Mouse (Mus musculus): ENCODE measurements at regions not wholly inside any gene's neighbourhood (a gene's known extent, or its start where the extent isn't known, plus 50 kb on each side); places are given as distances from the start of the nearest gene placed in this dataset.

DNA sequence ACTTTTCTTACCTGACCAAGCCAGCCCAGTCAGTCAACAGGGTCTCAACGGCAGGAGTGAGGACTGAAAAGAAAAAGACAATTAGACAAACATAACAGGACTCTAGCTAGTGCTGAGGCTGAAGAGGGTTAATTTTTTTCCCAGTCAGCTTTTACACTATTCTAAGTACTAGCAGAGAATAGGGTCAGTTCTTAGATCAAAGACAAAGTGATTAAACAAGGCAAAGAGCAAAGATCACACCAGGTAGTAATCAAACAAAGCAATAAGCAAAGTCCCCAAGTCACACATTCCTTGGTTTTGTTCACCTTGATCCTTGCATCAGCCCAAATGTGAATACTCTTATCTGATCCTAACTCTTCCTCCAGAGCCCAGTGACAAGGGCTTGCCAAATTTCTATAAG lies 267.8 kb upstream of the Tsc22d2 start:
- no peak for DNase-seq (ENCODE audit: low spot score in 2 of 2)

DNA sequence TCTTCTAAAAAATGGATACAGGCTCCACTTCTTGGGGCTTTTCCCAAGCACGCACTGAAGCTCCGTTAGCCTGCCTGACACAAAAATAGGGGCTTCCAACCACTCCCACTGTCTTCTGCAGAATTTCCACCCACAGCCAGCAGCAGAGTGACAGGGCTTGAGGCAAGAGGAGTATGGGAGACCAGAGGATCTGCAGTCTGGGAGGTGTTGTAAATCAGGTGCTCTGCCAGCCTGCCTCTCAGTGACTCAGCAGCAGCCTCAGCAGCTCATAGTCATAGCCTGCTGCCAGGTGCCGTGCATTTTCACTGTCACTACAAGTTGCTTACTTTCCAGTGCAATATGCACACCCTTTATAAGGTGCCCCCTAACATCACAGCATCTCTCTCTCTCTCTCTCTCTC lies 261.4 kb upstream of the Tsc22d2 start:
- peak; percentile 35 to 47 for DNase-seq (ENCODE audit: low spot score in 2 of 2)

DNA sequence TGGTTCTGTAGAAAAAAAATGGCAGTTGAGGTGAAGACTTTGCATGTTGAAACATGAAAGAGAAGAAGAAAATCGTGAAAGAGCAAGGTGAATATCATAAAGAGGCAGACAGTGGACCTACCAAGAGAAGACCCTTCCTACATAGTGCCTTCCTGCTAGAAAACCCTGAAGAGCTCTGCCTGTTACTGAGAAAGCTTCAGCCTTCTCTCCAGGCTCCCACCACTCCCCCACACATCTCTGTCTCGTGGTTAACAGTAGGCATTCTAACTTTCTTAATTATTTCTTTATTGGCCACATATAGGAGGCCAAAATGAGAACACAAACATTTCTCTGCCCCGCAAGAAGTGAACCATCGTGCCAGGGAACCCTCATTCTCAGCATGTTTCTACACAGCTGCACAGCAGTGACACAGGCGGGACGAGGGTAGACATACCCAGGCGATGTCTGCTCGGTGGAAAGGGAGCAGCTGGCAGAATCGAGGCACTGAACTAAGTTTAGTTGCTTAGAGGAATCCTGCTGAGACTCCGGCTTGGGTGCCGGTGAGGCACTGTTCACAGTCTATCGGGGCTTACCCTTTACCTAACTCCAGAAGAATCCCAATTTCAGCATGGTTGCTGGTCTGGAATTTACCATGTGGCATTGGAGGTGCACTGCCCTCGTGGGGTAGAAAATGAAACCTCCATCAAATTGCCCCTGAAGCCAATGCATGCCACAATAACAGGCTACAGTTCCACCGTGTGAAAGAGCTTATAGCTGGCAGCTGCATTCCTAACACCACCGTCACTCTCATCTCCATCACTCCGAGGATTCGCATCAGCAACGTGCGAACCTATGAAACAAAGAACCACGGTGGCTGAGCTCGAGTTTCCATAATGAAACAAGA lies 260.4 kb upstream of the Tsc22d2 start:
- no peak for DNase-seq (ENCODE audit: low spot score in 2 of 2)

DNA sequence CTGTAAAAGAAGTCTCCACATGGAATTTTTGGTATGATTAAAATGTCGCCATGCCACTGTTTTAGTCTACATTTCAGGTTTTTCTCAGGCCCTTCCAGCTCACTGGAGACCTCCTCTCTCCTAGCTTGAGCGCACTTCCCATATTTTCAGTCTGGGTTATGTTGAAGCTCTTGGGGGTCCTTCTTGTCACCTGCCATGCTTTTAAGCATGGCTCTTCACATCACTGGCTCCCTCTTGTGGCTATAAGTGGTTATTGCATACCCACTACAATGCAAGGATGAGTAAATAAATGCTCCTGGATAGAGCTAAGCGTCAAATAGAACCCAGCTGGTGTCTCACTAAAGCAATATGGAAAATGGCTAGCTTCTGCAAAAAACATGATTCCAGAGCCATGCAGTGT lies 255.1 kb upstream of the Tsc22d2 start:
- DNase-seq (ENCODE audit: low spot score in 2 of 2), result peak; percentile 40 to 50

DNA sequence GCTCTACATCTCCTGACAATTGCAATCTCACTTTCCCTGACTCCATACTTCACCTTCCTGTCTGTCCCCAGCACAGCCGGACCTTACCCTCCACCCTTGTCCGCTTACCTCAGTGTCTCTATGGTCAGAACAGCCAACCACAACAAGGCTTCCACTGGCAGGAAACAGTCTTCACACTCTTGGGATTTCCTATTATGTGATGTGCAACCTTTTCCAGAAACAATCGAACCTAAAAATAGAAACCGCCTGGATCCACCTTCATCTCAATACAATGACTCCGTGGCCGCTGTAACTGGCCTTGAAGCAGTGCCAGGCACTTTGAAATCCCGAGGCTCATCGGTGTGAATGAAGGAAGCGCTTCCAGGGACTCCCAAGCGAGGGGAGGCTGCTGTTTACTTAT lies 252.3 kb upstream of the Tsc22d2 start:
- DNase-seq (ENCODE audit: low spot score in 2 of 2), result no peak

DNA sequence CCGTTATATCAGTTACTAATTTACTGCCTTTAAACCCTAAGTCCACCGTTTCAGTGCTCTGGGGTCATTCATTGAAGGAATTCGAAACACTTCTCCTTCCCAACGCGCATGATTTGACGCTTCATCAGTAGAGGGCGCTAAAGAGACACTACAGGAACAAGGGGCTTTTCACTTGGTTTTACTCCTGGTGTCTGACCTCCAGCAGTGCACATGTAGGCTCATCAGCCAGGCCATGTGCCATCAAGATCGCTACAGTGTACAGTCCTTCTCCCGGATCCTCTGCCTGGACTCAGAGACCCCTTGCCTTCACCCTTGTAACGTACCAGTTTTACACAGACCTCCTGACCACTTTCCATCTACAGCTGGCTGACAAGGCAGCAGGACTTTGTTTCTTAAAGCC lies 250.7 kb upstream of the Tsc22d2 start:
- peak; percentile 77 to 85 for DNase-seq (ENCODE audit: low spot score in 2 of 2)

DNA sequence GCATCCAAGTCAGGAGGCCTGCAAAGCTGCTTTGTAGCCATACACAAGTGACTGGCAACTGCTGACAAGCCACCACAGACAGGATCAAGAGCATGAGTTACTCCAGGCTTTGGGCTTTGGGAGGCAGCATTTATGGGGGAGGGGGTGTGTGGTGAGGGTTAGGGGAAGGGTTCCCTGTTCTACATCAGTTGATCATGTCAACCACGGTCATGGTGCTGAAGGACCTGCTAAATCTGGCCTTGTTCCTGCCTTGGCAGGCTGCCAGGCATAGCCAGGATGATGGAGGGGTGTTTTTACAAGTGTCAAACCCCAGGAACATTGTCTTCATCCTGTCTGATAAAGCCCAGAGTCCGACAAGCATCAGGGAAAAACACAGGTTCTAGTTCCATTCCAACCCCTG lies 247.9 kb upstream of the Tsc22d2 start:
- DNase-seq (ENCODE audit: low spot score in 2 of 2), result no peak

DNA sequence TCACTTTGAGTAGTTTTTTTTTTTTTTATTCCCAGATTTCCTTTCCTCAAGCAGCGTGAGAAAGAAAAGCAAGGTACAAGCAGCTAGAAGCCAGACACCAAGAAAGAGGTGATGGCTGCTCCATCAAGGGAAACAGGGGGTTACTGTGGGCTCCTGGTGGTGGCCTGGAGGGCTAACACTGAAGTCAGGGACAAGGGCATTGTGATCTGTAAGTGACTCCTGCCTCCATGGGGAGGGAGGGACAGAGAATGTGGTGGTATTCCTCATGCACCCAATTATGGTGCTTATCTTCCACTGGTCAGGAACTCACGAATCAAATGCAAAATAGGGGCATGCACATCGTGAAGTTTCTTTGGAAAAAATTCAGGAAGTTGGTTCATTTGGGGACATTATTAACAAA lies 247.4 kb upstream of the Tsc22d2 start:
- no peak for DNase-seq (ENCODE audit: low spot score in 2 of 2)

DNA sequence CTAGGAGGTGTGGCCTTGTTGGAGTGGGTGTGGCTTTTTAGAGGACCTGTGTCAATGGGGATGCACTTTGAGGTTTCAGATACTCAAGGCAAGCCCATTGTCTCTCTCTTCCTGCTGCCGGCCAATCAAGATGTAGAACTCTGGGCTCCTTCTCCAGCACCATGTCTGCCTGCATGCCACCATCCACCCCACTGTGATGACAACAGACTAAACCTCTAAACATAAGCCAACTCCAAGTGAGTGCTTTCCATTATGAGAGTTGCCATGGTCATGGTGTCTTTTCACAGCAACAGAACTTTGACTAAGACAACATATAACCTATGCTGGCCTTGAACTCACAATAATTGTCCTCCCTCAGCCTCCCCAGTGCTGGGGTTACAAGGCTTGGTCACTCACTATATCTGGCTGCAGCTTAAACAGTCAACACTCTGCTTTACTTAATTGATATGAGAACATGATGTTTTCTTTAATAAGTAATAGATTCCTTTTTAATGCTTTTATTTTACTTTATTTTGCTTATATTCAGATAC lies 246.7 kb upstream of the Tsc22d2 start:
- no peak for DNase-seq (ENCODE audit: low spot score in 2 of 2)

DNA sequence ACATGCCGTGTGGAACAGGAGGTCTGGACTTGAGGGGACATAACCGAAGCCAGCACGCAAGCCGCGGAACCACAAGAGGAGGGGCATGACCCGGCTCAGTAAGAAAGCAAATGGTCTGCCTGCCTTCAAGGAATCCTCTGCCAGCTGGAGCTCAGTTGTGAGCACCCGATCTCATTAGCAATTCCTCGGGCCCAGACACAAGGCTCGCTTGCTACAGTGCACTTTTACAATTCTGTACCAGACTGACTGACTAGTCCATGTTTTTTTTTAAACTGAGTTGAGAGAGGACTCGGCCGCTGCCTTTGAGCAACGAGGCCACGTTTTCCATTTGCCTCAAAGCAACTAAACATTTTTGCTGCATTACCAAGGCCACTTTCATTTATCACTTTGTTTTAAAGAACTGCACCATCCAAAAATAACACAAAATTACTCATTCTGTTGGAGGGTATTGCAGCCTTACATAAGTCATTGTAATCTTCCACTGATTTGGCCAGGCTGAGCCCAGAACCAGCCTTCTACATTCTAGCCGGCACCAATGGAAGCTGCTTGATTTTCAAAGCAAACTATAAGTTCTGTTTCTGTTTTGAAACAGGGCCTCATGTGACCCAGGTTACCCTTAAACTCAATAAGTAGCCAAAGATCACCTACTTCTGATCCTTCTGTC lies 245.9 kb upstream of the Tsc22d2 start:
- DNase-seq (ENCODE audit: low spot score in 2 of 2), result peak; percentile 33 to 57

DNA sequence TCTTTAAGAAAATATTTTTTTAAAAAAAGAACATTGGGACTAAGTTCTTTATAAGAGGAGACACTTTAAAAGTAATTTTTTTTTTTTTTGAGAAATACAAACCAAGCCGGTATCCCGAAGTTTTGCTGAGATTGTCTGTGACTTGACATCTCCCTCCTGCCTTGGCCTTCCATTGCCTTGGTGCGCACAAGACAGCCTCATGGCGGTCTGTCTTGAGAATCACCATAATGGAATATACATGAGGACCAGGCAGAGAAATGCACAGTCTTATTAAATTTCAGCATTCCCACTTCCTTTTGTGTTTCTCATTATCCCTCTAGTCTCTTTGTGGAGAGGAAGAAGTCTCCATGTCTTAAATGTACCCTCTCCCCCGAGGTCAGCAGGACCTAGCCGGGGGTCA lies 244.7 kb upstream of the Tsc22d2 start:
- DNase-seq (ENCODE audit: low spot score in 2 of 2), result no peak

DNA sequence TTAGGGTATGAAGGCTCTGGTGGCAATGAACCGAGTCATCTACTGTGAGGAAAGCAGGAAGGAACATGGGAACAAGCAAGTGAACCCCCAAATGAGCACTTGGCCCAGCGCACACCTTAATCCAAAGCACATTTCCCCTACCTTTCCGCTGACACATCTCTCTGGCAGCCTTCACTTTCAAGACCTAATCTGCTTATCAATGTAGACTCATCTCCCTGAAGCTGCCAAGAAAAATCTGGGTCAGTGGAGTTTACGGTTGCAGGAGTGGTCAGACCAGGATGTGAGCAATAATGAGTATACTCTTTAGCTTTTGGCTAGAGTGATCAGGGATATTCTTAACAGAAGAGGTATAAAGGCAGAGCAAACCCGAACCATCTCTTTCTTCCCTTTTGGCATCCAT lies 242.4 kb upstream of the Tsc22d2 start:
- no peak for DNase-seq (ENCODE audit: low spot score in 2 of 2)

DNA sequence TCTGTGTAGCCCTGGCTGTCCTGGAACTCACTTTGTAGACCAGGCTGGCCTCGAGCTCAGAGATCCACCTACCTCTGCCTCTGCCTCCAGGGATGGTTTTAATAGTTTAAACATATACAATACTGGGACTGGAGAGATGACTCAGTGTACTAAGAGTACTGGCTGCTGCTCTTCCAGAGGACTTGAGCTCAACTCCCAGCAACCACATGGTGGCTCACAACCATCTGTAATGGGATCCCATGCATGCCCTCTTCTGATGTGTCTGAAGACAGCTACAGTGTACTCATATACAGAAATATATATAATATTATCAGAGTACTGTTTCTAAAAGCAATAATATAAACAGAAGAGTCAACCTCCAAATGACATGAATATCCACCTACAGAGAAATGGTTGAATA lies 240.7 kb upstream of the Tsc22d2 start:
- DNase-seq (ENCODE audit: low spot score in 2 of 2), result no peak

DNA sequence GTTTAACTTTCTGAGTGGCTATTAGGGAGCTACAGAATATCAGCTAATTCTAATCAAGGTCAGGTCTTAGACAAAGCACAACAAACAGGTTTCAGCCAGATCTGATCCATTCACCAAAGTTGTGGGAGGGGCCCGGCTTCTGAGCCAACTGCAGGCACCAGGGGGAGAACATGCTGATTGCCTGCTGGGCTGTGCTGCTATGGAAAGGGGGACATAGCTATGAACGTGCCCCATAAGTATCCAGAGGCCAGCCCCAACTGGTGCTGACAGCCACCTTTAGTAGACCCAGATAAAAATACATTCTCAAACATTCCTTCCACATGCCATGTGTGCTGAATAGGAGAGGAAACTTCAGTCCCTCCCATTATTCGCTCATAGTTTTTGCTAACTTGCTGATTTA lies 232.8 kb upstream of the Tsc22d2 start:
- DNase-seq (ENCODE audit: low spot score in 2 of 2), result no peak

DNA sequence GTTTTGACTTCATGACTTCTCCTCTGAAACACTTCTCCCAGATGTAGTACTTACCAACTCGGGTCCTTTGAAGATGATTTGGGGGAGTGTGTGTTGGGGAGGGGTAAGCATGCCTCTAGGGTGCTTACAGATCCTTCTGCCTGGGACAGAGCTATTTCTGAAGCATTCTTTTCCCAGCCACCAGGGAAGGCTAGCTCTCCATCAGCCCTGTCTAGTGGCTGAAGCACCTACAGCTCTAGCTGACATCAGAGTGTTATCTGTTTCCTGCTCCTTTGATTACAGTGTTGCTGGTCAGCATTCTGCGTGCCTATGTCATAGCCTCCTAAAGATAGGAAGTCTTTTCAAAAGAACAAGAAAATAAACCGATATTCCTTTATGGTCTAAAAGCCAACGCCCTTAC lies 232.2 kb upstream of the Tsc22d2 start:
- no peak for DNase-seq (ENCODE audit: low spot score in 2 of 2)

DNA sequence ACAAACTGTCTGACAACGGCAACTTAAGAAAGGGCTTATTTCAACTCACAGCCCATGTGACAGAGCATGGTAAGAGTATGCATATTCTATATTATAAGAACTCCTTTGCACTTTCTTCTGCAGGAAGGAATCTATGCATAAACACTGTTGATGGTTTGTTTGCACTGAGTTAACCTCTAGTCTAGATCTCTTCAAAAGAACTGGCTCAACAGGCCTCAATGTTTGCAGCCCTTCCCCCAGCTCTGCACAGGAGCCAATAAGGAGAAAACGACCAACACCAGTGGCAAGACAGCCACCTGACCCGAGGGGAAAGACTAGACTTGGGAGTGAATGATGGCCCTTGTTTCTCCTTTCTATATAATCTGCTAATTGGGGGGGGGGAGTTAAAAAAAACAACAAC lies 231.2 kb upstream of the Tsc22d2 start:
- no peak for DNase-seq (ENCODE audit: low spot score in 2 of 2)

DNA sequence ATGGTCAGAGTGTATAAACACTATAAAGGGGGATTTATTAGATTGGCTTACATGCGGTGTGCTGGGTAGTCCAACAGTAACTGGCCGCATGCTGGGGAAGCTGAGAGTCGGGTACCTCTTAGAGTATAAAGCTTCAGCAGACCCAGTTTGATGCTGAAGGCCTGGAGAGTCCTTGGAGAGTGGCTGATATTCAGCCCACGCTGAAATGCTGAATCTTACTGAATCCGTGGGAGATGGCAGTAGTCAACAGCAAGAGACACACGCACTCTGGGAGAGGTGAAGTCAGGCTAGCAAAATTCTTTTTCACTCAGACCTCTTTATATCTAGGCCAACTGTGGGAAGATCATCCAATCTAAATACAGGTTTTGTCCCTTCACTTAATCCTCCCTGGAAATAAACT lies 214.1 kb upstream of the Tsc22d2 start:
- DNase-seq (ENCODE audit: low spot score in 2 of 2), result no peak

DNA sequence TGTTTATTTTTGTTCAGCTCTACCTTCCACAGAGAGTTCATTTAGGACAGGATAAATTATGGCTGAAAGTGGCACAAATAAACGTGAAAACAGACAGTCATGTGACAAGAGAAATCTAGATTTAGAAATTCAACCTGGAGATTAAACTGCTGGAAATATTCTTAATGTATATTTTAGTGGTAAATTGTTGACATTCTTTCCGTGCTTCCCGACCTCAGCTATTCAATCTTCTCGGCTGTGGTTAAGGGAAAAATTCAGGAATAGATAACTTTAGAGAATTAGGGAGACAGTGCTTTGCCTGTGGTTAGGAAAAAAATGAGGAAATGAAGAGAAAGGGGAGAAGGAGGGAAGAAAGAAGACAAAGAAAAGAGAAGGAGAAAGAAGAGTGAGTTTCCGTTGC lies 211.7 kb upstream of the Tsc22d2 start:
- no peak for DNase-seq (ENCODE audit: low spot score in 2 of 2)

DNA sequence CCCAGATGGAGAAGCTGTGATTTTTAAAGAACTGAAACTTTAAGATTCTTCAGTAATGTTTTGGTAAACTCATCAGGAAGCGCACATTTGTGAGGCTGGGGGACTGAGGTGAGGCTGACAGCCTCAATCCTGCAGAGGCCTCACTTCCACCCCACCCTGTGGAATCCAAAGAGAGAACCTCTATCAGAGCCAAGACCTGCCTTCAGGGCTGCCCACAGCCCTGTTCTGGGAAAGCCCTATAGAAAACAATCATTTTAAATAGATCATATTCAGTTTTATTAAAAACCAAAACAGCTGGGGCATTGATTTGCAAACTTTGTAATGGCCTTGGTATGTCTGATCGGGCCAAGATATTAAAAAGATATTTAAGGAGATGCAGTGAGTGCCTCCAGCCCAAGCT lies 210.7 kb upstream of the Tsc22d2 start:
- DNase-seq (ENCODE audit: low spot score in 2 of 2), result no peak

DNA sequence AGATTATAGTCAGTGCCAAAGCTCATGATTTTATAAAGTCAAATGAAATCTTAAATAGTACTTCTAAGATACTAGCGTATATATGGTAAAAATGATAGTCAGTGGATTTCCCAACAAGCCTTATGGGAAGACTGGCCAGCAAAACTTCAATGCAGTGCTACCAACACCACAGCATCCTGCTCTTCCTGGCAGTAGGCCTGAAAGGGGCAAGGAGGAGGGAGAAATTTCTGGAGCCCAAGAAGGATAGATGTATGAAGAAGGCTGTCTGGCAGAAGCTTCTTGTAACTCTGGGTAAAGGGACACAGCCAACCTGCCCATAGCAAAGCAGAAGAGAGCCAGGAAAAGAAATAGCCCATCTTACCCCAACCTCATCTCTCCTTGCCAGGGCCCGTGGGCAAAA lies 209.0 kb upstream of the Tsc22d2 start:
- no peak for DNase-seq (ENCODE audit: low spot score in 2 of 2)

DNA sequence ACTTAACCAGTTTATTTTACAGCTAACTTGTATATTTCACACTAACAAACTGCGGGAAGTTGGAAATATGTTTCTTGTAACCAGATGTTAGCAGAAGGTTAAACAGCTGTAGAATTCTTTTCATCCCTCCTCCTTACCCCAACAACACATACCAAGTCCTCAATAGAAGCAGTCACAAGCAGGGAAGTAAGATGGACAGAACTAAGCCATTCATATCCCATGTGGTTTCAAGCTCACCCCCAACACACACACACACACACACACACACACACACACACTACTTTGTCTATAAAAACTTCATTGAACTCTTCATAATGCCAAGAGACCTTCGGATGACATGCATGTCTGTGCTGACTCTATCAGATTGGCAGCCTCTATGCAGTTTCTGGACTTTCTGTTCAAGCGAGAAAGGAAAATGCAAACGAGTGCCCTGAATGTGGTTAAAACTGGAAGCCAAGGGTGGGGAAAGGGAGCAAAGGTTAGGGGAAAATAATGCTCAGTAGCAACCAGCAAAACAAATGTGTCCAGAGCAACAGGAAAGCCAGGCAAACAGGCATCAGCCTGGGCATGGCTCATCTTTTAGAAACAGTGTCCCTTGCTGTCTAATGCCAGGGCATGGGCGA lies 207.6 kb upstream of the Tsc22d2 start:
- DNase-seq (ENCODE audit: low spot score in 2 of 2), result peak in 1 of 2 experiments; percentile 13

DNA sequence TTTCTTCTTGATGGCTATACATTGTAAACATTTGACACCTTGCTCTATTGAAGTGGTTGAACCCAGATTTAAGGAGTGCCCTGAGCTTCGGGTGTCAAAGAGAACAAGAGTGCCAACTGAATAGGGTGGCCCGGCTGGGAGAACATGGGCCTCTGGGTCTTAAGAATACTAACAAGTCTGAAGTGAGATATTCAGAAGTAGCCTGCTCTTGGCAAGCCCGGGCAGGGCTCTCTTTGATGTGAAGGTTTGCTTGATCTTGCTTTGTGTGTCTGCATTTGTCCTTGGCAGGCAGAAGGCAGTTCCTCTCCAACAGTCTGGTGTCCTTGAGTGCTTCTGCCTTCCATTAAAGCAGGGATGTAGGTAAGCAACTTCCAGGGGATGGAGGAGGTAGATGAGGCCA lies 203.5 kb upstream of the Tsc22d2 start:
- DNase-seq (ENCODE audit: low spot score in 2 of 2), result no peak

DNA sequence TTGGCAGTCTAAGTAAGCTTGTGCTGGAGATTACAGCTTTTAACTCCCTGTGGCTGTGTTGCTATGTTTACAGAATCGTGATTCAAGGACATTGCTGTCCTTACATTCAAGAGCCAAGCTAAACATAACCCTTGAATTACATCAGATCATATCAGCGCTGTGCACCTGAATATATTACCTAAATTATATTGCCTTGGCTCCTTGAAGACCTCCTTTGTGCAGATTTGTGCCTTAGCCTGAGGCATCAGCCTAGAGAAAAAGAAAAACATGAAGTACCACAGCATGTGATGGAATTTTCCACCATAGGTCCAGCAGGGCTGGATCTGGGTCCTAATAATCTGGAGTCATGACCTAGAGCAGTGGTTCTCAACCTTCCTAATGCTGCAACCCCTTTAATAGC lies 189.8 kb upstream of the Tsc22d2 start:
- no peak for DNase-seq (ENCODE audit: low spot score in 2 of 2)

All from right cerebral cortex, adult 2 months (tissue).